Mouse (Mus musculus) R1 (cell line): ENCODE measurements around the gene Tenm2.
A peak's percentile ranks its signal among the peaks of the same experiment; 100 is the strongest.

Experiments
- DNase-seq: peaks from one replicate; pipeline ENCODE4 v3.0.0-alpha.2; 2018; ENCODE audit warnings: low read depth, low spot score

Gene Tenm2

DNA sequence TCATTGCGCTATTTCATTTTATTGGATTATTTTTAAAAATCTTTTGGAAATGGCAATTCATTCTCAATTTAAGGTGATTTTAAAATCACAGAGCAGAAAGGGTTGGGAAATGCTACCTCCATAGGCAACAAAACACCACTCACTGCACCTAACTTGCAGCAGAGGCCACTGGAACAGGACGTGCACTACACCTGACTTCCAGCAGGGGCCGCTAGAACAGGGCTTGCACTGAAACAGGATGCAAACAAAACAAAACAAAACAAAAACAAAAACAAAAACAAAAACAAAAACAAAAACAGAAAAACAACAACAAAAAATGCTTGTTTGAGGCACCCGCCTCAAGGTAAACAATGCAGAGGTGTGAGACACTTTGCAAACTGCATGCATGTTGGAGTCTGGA is 324.4 kb downstream of the Tenm2 start:
- peak; percentile 34 for DNase-seq

DNA sequence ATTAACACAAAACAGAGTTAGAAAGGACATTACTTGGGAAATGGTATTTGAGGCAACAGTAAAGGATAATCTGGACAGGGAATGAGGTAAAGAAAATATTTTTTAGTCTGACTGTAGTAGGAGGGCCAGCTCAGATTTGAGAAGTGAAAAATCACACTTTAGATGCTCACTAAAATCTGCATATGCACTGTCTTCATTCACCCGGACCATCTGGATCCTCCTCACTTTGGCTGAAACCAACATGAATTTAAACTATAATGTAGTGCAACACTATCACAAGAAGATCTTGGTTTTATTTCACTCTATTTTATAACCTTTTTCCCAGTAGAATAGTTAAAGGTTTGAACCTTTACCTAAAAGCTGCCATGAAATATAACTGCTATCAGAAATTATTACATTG is 326.7 kb downstream of the Tenm2 start:
- no peak for DNase-seq

DNA sequence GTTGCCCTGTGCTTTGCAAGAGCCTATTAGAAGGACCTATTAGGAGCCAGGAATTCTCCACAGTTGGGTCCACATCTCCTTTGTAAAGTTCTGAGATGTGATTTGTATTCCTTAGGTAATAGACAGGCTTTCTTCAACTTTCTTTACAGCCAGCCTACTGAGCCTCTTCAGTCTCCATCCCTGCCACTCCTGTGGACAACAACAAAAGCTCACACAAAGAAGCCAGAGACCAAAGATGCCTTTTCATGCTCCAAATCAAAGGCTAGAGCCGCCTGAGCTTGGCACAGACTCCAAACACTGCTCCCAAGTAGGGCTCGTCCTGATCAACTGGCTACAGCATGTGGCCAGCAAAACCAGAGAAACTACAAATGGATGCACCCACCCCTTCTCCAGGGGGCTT is 333.5 kb downstream of the Tenm2 start:
- DNase-seq, result no peak

DNA sequence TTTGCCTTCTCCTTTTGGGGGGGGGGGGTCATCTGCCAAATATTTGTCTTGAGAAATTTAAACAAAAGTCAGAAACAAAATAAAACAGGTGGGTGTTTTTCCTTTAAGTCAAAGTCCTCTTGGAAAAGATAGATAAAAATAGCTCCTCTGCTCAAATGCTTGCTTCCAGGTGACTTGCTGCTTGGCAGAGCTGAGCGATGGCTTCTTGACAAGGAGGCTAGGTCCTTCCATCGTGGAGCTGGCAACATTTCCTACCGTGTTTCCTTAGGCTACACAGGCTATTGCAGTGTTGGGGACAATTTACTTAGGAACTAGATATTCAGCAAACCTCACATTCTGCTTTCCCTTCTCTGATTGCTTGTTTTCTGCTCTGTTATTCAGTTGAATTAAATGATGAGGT is 342.7 kb downstream of the Tenm2 start:
- DNase-seq, result no peak

DNA sequence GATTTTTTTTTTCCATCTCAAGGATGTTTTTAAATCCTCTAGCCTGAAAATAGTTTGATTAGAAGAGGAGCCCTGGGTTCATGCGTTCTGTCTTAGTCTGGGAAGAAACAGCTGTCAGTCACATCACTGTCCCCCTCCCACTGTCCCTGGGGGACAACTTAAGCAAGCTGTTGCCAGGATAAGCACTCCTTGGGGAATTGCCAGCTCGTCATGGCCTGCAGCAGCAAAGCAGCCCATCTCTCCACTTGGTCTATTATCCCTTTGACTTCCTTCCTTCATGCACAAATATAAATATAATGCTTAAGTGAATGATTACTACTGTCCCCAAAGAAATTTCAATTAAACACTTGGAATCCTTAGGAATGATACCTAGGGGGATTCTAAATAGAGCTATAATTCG is 344.7 kb downstream of the Tenm2 start:
- DNase-seq, result no peak

DNA sequence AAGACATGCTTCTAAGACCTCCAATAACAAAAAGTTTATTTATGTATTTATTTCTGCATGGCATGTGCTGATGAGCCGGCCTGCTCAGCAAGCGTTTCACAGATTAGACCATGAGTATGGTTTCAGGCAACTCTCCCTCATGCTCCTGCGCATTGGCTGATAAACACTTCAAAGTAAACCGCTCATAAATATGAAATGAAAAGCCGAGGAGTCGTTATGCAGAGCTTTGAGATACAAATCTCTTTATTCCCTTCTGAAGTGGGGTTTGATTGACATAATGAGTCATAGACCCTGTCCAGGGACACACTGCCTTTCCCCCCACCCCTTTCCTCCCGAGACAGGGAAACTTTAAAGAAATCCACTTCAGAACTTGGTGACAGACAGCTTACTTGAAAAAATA is 348.3 kb downstream of the Tenm2 start:
- no peak for DNase-seq

DNA sequence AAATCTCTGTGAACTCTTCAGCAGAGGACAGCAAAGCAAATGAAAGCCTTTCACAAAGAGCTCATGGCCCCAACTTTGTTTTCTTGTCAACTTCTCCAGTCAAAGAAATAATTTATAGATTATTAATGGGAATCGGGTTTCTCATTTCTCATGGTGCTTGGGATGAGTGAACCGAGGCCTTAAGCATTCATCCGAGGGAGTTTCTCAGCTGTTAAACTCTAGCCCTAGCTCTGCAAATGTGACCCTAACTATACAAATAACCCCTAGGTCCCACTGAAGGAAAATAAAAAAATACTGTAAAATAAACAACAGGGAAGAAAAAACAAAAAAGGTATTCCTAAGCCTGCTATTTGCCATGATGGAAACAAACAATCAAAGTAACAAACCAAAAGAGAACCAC is 349.6 kb downstream of the Tenm2 start:
- DNase-seq, result no peak

DNA sequence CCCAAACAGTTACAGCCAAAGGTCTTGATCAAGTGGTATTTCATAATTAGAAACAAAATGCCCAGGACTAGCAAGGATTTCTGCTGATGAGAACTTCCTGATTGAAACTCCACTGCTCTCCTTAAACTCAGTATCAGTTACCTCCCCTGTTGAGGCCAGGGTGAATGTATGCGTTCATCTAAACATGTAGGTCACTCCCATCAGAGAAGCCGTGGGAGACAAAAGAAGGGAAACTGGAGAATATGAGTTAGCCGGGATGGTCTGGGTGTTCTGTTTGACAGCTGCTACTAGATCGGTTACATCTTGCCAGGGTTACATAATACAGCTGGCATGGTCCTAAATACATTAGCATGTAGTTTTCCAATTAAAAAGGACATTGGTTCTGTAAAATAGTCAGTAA is 362.8 kb downstream of the Tenm2 start:
- no peak for DNase-seq

DNA sequence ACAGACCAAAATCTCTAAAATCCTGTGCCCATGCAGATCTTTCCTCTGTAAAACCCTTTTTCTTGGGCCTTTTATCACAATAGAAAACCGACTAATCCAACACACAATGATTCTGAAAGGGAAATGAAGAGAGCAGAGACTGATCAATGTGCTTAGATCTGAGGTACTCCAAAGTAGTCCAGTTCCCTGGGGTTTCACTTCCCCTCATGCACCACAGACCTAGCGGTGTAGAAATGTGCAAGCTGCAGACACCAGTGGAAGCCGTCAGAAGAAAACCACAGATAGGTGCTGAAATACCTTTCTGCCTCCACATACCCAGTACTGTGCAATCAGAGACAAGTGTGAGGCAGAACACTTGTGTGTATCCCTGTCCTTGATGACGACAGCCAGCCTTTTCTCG is 365.2 kb downstream of the Tenm2 start:
- no peak for DNase-seq

DNA sequence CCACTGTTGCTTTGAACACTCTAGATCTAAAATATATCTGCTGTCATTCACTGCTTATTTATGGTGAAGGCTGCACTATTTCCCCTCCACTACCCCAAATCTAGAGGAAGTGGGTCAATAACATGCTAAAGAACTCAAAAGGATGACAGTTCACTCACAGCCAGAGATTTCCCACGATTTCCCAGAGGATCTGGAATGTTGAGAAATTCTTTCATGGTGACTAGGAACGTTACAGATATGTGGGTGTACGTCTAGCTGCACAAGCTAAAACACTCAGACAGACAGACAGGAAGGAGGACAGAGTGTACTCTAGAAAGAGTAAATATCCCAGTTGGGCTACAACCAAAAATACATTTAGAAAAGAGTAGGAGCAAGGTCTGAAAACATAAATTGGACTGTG is 384.1 kb downstream of the Tenm2 start:
- DNase-seq, result no peak

DNA sequence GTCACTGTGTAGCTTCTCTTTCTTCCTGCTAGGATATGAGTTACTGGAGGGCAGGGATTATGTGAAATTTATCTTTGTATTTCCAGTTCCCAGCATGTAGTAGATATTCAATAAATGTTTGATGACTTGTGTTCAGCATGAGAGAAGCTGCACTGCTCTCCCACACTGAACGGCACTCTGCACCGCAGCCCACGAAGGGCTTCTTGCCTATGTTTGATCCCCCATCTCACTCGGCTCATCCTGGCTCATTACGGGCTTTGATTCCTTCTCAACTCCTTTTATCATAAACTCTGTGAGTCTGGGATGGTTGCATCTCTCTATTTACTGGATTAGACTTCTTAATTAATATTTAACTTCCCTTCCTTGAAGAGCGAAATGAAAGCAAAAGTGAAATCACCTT is 388.3 kb downstream of the Tenm2 start:
- no peak for DNase-seq

DNA sequence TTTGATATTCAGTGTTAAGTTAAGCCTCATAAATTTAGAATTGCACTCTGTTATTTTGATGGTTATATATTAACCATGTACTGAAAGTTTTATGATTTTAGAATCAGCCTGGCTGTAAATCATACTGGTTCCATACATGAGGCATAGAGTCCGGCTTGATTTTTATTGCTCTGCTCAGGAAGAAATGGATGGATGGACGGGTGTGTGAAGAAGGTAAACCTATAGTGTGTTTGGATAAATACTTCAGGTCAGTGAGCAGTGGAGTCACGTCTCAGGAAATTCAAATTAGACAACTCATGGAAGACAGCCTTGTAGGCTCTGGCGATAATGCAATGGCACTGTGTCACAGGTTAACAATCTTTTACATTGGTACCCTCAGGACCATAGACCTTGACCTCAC is 402.9 kb downstream of the Tenm2 start:
- DNase-seq, result no peak

DNA sequence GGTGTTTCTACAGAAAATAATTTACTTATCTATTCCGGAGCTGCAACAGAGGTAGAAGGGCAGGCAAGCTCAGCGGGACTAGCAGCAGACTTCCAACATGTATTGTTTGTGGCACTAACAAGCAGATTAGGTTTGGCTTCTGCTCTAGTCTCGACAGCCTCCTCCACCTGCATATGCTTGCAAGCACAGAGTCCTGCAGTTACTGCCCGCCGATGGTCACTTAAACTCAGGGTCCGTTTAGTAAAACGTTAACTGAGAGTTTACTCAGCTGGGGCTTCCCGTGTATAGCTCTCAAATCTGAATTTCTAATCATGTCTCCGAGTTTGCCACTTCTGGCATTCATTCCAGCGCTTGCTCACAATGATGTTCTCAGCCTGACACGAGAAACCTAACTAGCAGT is 404.3 kb downstream of the Tenm2 start:
- no peak for DNase-seq

DNA sequence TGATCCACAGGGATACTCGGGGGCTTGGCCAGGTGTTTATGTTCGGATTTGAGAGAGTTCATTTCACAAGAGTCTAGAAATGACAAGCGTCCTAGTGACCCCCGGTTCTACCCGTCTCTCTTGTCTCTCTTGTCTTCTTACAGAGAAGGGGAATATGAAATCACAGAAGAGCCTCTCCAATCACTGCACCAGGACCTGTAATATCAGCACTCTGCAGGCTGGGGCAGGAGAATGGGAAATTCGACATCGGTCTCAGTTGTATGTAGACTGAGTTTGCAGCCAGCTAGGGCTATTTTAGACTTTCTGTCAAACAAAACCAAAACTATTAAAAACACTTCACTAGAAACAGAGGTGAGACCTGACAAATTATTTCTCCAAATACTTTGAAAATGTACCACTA is 411.1 kb downstream of the Tenm2 start:
- no peak for DNase-seq

DNA sequence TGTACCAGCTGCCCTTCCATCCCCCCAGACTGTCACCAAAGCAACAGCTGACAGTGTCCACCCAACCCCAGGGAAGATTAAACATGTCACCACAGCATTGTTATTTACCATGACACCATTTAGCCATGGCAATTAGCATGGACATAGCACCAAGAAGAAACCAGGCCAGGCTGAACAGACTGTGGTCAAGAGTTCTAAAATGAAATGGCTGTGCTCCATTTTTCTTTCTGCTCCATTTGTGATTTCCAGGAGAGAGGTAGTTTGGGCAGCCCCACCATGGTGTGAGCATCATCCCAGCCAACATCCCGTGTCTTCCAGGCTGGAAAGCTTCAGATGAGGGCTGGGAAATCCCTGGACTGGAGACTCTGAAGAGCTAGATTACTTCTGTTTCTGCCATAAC is 431.1 kb downstream of the Tenm2 start:
- no peak for DNase-seq

DNA sequence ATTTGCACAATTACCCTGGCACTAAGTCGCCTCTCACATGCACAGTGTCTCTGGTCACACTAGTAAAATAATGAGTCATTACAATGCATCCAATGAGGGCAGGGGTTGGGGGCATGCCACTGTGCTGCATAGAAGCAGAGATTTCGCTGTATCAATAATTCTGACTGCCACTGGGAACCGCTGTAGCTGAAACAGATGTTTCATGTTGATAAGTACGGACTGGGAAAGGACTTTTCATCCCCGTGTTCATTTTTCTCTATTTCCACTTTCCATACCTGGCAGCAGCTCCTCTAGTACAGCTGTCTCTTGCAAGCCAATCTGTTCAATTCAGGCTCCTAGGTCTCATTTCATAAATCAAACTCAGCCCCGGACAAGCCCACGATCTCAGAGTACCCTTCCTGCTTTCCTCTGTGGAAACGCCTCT is 433.5 kb downstream of the Tenm2 start:
- no peak for DNase-seq

DNA sequence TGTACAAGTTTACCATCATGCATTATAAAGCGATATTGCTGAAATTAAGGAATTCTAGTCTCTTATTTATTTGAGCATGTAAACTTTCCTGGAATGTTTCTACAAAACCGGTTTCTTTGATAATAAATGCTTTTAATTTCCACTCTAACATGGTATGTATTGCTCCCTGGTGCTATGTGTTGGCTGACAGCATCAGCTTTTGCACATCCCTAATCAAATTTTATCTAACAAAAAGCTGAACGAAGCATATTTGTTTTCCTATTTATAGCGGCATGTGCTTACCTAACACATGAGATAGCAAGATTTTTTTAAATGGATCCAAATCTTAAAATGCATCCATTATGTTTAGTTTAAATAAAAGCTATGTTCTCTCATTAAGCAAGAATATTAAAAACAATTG is 434.1 kb downstream of the Tenm2 start:
- DNase-seq, result no peak

DNA sequence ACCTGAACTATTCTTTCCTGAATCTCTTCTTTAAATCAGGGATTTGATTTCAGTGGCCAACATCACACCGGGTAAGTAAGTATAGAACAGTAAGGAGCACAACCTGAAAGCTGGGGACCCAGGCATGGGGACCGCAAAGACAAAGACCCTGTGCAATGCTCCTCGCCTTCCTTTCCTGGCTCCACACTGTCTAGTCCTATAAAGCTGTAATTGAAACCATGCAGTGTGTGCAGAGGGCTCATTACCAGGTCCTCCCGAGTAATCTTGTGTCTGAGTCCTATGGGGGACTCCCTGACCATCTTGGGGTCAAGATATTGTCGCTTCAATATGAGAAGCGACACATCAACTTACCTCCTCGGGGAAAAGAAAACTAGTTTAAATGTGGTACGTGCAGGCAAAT is 436.4 kb downstream of the Tenm2 start:
- DNase-seq, result no peak

DNA sequence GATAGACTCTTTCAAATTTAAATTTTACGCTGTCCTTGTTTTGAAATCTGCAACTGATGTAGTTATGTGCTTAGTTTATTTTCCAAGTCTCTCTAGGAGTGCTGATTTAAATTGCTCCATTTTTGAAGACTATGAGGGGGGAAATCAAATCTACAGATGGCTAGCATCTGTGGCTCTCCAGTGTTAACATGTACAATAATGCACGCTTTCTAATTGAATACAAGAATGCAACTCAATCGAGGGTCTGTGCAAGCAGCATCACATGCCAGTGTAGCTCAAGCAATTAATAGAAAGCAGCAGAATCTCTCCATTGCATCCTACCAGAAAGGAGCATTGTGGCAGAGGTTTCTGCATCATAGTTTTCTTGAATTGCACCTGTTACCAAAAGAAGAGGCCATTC is 477.8 kb downstream of the Tenm2 start:
- DNase-seq, result no peak

DNA sequence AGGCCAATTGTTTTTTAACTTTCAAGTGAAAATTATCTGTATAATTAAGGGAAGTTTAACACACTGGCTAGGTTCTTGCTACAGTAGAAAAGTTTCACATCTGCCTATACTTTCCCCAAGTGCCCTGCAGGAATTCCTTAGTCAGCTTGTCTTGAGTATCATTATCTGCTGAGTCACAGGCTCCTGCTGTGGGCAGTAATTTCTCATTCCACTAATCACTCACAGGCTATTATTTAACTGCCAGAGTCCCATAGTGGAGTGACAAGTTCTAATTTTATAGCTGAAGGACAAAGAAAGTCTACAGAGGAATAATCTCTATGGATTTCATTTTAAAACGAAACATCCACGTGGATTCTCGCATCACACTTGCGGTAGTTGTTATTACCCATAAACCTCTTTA is 489.5 kb downstream of the Tenm2 start:
- no peak for DNase-seq

DNA sequence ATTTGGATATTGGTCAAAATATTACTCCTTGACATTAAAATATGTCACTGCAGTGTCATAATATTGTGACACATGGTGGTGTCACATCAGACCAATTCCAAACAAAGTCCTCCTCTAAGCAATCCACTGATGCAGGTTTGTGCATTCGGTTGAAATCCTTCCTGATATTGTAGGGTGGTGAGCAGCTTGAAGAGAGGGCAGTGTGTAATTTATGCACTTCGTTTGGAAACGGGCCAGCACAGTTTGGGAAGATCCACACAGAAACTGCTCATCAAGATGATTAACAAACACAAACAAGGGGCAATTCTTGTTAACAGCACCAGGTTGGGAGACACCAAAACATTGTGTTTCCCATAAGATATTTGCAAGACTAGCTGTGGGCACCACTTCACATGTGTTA is 508.0 kb downstream of the Tenm2 start:
- no peak for DNase-seq

DNA sequence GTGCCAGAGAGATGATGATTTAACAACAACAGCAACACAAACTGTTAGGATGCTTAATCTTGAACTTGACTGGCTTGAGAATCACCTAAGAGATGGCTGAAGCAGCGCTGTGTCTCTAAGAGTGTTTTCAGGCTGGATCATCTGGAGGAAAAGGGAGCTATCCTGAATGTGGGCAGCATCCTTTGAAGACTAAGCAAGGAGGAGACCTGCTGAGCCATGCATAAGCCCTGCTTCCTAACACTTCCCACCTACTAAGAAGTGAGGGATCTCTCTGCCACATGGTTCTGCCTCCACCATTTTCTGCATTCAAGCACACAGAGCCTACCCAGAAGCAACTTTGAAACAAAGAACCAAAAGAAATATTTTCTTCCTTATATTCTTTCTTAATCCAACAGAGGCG is 532.9 kb downstream of the Tenm2 start:
- no peak for DNase-seq

DNA sequence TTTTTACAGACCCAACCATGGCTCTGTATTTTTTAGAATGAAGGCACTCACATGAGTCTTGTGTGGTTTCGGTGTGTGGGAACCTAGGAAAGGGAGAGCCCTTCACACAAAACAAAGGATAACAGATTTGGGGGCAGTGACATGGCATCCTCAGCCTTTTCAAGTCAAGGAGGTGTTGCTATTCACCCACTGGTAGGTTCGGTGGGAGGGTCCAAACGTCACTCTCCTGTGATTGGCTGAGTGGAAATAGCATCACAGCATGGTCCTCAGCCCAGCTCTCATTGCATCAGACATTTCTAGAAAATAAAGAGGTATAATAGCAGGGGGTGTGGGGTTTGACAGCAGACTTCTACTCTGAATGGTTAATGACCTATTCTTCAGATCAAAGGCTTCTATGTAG is 534.8 kb downstream of the Tenm2 start:
- DNase-seq, result no peak

DNA sequence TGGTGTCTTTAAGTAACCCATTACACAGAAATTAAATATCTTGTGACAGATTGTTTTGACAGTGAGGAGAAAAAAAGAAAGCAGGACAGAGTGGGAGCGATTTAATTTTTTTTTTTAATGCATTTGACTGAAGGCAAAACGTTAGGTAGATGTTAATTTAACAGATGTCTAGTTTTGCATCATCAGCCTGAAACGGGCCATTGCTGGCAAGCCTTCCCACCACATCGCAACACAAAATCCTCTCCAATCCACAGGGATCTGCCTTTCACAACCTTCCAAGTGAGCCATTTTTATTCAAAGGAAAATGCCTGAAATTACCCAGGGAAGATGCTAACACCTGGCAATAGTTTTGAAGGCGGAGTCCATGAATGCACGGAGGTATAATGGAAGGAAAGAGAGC is 535.6 kb downstream of the Tenm2 start:
- no peak for DNase-seq

DNA sequence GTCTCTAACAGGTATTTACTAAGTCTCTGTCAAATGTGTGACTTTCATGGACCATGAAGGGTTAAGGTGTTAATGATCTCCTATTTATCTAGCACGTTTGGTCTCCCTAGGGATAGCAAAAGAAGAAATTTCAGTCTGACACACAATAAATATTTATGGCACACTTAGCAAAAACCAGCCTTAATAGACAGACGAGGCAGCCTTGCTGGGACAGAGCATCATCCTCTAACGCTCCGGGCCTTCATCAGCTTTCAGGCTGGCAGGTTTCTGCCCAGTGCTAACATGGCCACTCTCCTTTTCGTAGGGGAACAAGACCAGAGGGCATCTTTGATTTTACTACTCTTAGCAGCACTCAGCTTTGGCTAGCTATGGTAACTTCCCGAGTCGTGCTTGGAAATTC is 537.5 kb downstream of the Tenm2 start:
- no peak for DNase-seq
